Mouse (Mus musculus): Measurements from ENCODE around the gene Prkcb.

The Prkcb gene

DNA sequence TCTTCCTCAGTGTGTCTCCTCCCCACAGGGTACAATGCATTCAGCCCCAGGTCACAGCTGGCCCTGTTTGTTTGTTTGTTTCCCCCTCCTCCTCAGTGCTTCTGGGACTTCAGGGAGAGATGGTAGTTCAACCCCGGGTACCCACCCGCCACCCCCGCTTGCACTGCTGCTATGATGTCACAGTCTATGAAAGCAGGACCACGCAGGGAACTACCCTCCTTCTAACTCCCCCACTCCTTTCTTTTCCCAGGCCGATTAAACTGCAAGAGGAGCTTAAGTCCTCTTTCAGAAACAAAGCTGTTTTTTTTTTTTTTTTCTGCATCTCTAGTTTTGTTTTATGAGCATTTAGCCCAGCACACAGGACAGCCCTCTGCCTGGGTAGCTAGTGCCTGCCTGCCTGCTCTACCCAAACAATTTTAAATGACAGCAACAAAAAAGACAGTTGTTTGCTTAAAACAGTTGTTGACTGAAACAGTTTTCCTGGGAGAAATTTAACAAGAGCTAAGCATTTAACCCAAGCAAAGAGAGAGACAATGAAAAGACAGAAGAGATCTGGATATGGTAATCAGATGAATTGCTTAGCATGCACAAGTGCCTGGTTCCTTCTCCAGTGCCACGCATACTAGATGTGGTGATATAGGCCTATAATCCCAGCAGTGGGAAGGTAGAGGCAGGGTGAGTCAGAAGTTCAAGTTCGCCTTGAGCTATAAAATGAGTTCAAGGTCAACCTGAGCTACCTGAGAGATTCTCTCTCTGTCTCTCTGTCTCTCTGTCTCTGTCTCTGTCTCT is 232.5 kb downstream of the Prkcb start:
- no peak for DNase-seq (ENCODE audit: low read depth, low spot score)

DNA sequence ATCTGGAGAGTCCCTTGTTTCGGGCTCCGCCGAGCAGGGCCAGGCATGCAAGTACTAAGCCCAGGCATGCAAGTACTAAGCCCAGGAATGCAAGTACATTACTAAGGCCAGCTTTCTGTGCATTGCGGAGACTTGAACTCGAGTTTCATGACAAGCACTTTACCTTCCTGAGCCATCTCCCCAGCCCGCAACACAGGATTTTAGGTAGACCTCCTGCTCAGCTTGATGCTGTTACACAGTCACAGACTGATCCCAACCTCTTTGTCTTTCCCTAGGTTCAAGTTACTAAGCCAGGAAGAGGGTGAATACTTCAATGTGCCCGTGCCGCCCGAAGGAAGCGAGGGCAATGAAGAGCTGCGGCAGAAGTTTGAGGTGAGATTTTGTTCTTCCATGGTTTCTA is 239.7 kb downstream of the Prkcb start:
- DNase-seq (ENCODE audit: low read depth, low spot score) = no peak

DNA sequence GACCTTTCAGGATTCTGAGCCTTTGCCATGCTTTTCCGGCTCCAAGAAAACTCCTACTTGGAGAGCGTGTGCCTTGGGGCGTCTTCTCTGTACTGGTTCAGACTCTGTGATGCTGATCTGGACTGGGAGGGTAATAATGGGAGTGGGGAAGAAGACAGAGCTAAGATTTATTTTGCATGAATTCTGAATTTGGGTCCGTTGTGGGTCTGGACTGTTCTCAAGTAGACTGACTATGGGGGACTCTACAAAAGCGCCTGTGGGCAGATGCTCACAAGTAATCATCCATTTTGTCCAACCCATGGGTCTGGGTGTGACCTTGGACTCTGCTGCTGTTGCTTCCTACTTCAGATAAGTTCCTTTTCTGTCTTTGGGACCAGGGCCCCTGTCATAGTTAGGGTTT is 240.1 kb downstream of the Prkcb start:
- DNase-seq (ENCODE audit: low read depth, low spot score) = no peak

DNA sequence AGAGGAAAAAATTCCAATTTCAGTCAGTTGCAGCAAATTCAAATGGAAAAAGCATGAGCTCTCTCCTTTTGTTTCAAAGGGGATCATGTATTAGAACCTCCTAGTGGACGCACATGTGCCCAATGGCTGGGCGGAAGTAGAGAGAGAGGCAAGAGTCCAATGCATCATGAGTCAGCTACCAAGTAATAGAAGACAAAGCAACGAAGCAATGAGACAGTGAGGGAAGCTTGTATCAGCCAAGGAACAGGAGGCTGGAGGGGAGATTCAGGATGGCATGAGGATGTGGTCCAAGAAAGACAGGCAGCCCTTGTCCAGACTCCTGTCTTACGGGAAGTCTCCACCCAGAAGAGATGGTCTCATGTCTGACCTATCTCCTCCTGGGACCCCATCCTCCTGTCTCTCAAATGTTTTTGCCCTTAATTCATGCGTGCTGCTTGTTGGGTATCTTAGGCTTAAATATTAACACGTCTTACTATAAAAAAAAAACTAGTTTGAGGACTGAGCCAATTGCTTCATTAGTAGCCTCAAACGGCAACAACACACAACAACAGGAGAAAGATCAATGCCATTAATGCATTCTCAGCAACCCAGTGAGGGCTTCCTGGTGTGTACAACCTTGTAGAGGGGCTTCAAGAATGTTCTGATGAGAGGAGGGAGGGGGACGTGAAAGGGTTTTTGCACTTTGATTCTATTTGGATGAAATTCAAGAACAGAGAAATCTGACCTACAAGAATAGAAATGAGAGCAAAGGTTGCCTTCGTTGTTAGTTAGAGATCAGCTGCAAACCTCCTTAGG is 245.2 kb downstream of the Prkcb start:
- no peak for DNase-seq (ENCODE audit: low read depth, low spot score)

DNA sequence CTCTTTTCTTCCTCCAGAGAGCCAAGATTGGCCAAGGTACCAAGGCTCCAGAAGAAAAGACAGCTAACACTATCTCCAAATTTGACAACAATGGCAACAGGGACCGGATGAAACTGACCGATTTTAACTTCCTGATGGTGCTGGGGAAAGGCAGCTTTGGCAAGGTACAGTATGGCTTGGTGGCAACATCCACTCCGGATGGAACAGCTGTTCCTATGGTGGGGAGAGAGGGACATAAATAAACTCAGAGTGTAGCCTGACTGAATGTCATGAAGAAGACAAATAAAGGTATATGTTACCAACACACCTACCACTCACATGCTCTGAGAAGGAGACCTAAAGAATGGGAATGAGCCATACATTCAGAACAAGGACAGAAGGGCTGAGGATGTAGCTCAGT is 256.1 kb downstream of the Prkcb start:
- no peak for DNase-seq (ENCODE audit: low read depth, low spot score)

DNA sequence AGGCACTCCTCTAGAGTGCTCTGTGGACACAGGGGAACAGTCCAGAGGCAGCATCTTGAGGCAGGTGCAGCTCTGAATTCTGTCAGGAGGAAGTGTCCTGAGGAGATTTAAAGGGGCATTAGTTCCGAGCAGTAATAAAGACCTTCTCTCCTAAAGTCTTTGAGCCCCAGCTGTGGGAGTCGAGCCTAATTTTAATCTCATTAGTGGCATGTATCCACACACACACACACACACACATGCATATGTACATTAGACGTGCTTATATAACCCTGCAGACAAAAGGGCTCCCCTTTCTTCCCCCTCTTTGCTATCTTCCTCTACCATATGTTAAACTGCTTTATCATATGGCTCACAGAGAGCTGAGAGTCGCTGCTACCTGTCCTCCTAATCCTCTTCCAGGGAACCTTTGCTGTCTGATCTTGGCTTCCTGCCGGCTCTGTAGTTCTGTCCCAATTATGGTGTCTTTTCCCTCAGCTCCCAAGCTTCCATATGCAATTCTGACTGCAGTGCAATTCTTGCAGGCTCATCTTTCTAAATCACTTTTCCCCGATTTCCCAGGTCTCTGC is 268.1 kb downstream of the Prkcb start:
- no peak for DNase-seq (ENCODE audit: low read depth, low spot score)

DNA sequence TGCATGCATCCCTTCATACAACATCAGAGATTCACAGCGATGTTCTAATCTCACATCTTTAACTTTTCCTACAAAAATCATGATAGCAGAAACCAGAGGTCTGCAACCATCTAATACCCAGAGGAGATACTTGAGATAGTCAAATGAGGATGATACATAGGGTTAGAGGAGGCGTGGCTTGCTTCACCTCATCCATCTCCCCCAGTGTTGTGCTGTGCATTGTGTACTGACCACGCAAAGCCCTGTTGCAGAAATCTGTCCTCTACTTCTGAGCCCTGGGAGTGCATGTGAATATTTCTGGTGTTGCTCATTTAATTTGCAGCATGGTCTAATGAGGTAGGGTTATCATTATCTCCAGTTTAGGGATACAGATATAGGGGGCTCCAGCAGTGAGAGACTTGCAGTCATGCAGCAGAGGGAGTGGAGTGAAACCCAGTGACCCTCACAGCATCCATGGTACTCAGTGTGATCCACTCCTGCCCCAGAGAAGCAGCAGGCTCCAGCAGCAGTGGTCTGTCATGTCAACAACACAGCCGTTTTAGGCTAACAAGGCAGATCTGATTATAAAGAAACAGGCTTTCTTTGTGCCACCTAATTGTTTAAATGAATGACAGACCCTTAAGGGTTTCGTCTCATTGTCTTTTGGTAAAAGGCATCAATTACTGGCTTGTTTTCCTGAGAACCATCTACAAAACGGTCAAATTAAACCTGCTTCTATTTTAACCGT is 269.7 kb downstream of the Prkcb start:
- DNase-seq (ENCODE audit: low read depth, low spot score) = no peak

DNA sequence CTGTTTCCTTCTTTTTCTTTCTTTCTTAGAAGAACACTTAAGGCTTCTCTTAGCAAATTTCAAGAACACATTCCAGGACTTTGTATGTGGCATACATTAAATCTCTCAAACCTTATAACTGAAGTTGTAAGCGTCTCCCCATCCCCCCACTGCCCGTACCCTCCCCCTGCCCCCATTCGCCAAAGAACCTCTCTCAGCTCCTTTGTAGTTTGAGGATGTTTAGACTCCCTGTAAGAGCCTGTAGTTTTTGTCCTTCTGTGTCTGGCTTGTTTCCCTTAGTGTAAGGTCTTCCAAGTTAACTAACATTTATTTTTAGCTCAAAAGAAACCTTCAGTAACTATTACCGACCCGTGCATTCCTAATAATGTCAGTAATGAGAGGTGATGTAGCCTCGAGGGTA is 270.4 kb downstream of the Prkcb start:
- no peak for DNase-seq (ENCODE audit: low read depth, low spot score)

DNA sequence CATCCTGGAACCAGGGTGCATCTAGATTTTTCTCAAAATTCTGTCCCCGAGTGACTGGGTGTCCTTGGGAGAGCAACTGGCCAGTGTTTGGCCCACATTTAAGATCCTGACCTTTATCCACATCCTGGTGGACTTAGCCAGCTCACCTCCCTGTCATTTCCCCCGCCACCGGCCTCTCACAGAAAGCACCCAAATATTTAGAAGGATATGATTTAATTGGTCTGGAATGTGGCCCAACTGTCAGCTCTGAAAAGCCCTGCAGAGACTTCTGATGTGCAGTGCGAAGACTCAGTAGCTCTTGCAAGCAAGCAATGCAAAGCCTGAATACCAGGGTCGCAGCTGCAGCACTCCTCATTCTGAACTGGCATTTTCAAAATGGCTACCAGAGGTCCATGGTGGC is 274.0 kb downstream of the Prkcb start:
- DNase-seq (ENCODE audit: low read depth, low spot score) = no peak

DNA sequence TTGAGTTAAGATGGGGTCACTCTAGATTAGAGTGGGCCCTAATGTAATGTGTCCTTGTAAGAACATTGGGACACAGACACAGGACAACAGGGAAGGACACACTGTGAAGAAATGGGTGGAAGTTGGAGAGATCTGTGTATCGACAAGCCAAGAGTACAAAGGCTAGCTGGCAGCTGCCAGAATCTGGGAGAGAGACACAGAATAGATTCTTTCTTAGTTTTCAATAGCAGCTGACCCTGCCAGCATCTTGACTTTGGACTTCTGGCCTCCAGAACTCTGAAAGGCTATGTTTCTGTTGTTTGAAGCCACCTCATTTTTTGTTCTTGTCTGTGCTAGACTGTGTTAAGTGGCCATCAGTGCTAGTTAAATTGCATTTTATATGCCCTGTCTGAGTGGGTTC is 276.8 kb downstream of the Prkcb start:
- no peak for DNase-seq (ENCODE audit: low read depth, low spot score)

DNA sequence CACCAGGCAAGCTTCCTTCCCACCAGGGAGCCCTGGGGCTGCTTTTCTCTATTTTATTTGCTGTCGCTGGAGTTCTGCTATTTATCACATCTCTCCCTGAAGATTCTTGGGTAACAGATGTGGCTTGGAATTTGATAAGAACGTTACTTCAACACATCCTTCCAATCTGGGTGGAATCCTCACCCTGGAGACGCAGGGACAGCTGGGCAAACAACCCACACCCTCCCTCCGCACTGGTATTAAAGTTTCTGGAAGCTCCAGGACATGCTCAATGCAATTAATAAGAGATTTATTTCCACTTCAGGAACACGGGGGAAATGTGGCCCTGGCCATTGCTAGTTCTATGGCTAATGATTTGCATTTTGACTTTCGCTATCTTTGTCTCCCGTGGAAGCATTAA is 277.5 kb downstream of the Prkcb start:
- DNase-seq (ENCODE audit: low read depth, low spot score) = no peak

DNA sequence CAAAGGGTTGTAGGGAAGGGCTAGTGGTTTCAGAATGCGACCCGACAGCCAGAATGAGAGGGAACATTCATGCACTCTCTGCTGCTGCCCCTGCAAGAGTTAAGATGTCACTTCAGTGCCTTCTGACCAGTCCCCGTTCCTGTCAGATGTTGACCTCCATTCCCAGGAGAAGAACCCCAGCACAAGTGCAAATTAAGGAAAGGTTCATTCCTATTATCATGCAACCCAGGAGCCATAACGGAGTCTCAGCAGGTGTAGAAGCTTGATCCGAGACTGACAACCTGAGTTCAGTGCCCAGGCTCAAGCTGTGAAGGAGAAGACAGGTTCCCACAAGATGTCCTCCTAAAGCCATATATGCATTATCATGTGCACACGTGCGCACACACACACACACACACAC is 280.2 kb downstream of the Prkcb start:
- no peak for DNase-seq (ENCODE audit: low read depth, low spot score)

DNA sequence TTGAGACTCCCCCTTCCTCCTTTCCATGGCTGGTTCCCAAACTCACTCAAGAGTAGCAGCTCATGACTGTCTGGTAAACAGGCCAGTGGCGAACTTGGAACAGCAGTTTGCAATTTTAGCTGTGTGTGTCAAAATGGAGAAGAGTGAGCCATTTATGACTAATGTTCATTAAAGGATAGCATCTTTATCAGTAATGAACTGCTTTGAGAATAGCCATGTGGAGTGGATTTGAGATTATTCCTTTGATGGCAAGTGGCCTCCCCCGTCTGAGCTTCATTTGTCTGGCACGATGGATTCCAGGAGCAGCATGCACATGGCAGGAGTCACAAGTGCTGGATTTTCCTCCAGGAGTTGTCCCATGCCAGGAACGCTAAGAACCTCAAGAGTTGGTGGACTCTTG is 281.9 kb downstream of the Prkcb start:
- DNase-seq (ENCODE audit: low read depth, low spot score) = no peak

DNA sequence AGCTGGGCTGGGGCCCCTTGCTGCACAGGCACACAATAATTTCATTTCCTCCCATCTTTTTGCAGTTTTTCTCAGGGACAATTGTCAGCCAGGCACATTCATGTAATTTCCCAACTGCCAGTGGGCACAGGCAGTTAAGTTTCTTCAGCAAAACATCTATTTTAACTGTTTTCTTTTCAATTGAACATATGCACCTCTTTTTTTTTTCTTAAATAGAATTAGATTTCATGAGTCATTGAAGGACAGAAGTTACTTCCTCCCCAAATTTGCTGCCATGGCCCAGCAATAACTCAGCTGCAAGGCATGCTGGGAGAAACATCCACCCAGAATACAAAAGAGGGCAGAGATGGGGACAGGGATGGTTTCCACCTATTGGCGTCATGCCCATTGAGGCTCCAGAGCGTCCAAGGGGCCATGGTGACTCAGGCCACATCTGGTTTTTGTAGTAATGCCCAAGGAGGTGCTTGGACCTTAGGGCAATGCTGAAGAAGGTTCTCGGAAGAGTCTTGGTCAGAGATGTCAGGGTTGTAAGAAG is 284.6 kb downstream of the Prkcb start:
- DNase-seq (ENCODE audit: low read depth, low spot score) = no peak

DNA sequence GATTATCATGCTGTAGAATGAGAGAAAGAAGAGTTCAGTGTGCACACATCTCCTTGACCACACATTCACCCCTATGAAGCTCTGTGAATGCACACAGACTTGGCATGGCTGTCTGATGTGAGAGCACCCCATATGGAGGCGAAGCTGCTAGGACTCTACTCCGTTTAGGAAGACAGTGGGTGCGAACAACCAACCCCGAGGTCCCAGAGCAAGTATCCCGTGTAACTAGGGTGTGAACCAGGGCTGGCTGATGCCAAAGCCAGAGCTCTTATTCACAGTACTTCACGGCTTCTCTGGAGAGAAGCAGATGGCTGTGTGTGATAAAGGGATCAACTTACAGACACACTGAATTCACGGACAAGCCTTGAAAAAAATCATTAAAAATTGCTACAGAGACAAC is 285.9 kb downstream of the Prkcb start:
- DNase-seq (ENCODE audit: low read depth, low spot score) = no peak

DNA sequence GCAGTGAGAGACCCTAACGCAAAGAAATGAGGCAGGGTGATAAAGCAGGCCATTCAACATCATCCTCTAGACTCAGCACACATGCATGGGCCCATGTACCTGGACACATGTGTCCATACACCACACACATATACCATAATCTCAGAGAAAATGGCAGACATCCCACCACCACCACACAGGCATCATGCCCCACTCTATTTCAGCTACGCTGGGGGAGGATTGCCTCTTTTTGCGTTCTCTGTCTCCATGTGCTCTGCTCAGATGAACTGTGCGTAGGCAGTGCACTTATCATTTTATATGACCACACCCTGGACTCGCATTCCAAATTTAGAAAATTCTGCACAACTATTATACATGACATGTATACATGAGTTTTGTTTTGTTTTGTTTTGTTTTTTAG is 286.5 kb downstream of the Prkcb start:
- DNase-seq (ENCODE audit: low read depth, low spot score) = no peak

DNA sequence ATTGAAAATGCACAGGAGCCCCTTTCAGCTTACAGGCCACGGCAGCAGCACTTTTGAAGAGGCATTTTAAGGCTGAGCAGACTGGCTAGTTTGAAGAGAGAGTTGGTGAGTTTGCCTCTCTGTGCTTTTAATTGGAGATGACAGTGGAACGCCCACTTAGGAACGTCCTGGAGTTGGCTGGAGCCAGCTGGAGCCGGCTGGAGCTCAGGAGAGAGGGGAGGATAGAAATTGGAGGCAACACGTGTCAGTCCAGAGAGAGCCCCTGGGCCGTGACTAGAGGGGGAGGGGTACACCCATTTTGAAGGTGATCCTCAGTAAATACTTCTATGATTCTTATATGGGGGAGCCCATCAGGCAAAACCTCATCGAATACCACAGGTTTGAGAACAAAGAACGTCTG is 287.0 kb downstream of the Prkcb start:
- DNase-seq (ENCODE audit: low read depth, low spot score) = no peak

DNA sequence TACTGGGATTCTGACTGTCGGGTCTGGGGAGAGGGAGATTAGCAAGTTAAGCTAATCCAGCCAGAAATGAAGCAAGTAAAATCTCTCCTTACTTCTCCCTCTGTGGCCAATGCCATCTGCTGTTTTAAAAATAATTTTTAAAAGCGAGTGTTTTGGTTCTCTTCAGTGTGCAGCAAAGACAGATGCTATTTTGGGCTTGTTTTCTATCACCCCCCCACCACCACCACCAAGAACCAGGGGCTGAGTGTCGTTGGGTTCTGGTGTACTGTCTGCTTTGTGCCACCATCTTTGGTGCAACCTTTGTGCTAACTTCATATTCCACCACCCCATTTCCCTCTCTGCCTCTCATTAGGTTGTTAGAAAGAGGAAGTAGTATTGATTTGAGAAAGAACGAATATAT is 289.0 kb downstream of the Prkcb start:
- DNase-seq (ENCODE audit: low read depth, low spot score) = no peak

DNA sequence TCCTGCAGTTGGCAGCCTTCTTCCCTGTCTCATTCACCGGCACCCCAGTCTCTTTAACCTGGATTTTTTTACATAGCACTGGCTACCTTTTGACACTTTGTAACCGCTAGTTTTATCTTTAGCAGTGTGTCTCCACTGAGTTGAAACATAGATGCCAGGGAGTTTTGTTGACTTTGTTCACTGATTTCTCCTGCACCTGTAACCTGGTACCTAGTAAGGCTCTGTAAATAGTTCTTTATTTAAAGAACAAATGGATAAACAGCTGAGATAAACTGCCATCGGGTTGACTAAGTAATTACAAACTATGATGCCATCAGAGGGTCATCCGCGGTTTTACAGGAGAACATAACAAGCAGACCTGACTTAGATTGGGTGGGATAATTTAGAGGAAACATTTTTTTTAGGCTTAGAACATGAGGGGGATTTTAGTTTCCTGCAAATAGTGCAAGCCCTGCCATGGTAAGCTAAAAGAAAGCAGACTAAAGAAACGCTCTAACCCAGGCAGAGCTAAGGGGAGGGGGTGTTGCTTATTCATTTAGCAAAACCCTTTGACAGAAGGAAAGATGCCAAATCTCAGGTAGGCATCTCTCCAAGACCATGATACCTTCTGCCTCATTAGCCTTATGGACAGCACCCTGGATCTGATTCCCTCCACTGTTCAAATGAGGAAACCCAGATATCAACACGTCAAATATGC is 291.1 kb downstream of the Prkcb start:
- DNase-seq (ENCODE audit: low read depth, low spot score) = no peak

DNA sequence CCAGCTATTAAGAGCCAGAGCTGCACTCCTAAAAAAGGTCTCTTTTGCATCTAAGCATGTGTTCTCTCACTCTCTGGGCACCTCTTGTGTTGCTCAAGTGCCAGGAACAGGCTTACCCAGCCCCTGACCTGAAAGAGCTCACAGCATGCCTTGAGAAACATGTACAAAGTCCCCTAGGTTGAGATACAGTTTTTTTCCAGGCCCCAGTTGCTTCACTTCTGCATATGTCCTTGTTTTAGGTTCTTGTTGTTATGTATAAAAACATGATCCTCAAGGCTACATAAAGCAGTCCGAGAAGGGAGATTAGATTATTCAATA is 291.6 kb downstream of the Prkcb start:
- DNase-seq (ENCODE audit: low read depth, low spot score) = no peak

DNA sequence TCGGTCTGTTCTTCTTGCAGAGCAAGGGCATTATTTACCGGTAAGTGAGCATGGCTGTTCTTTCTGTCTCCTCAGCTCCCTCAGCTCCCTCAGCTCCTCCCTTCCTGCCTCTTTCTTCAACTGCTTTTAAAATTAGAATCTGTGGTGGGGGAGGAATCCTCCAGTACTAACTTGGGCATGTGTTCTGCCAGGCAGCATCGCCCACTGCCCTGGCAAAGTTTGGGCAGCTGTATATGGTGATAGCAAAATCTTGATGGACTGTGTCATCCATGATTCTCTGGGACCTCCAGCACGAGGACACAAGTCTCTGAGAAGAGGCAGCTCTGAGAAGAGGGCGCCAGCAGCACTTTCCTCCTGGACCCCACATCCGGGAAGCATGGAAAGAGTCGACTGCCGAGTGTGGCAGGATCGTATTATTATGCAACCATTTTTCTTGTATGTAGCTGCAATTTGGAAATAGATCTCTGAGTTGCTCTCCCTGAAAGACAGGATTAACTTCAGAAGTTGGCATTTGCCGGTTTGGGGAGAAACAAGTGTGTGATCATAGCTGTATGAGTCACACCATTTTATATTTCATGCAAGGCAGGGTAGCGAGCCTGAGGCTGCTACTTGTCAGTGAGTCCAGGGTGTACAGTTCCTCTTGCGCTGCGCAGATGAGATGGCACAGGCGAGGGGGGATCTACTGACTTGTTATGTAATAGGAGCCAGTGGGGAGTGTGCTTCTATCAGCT is 296.0 kb downstream of the Prkcb start:
- no peak for DNase-seq (ENCODE audit: low read depth, low spot score)
